In the genomic region with DNA sequence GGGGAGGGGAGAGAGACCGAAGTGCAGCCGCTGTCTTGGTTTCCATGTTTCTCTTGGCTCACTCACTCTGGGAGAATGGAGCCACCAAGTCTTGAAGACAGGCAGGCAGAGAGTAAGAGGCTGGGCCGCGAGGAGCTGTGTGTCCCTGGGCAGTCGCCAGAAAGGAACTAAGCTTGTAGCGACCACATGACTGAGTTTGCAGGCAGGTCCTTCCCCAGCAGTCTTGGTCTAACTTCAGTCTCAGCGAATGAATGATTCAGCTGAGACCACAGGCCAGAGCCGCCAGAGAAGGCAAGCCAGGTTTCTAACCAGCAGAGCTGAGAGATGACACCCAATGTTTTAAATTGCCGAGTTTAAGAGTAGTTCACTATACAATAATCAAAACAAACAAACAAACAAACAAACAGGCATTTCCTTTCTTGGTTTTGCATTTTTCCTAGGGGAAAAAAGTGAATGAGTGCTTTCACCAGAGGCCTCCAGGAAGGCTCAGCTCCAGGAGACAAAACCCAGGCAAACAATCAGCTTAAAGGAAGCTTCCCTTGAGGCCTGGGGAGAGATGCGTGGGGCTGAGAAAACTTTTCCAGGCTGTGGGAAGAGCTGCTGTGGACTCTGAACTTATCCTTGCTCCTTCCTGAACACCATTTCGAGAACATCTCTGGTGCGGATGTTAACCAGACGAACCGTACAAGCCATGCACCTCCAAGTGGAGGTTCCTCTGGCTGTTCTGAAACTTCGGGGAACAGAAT, we compare ENCODE assay signal across 8 mouse cellular contexts.
DNase-seq lines count a peak whose midpoint lies in the region; TF ChIP-seq lines count a peak whose summit lies in the region.

No protein-coding gene starts in this region.

- WGBS in bone marrow, adult 2 months, result 39% methylated on average over 15 of the region's 15 CpGs

- TF ChIP-seq POLR2A in bone marrow, adult 2 months (IDR thresholded peaks at IDR 0.05; ENCODE audit: borderline replicate concordance, control insufficient read depth, low read depth, low read length), result 0 out of 2 replicates have a peak, but pooled peaks have one; percentile 38

- TF ChIP-seq CTCF in bone marrow, adult 2 months (IDR thresholded peaks at IDR 0.05; ENCODE audit: control insufficient read depth, insufficient read depth, low read length), result no peak

- H3K27ac ChIP-seq in bone marrow, adult 2 months (ENCODE audit: control insufficient read depth, insufficient read depth, low read depth, low read length, poor library complexity), result peak overlapping the region; percentile 48

- H3K4me1 ChIP-seq in bone marrow, adult 2 months (ENCODE audit: control insufficient read depth, insufficient read depth, low read length), result peaks cover 2% of the 10 kb centered on the region; the same call in 1 of the 2 replicates

- peak; percentile 7 to 11 for DNase-seq in left cerebral cortex, postnatal 25 days (ENCODE audit: low spot score in 2 of 2)
- DNase-seq in left cerebral cortex, adult 11 months (ENCODE audit: low spot score), result no peak
- DNase-seq in gastrocnemius, adult 8-10 months (ENCODE audit: low spot score in 2 of 2), result peak; percentile 40 to 55
- peak; percentile 34 for DNase-seq in kidney, adult 18-20 months
- peak; percentile 83 for DNase-seq in lung, postnatal 36 days
- no peak for DNase-seq in cerebellum, adult 11 months
- no peak for DNase-seq in cerebellum, adult 9-11 months

- intact Hi-C loops in left cerebral cortex, postnatal 25 days (cut with DNase I), result loop anchor here (5.0 kb wide), 1 partner anchor 128 kb away; a partner anchor contains a TSS

- H3K4me3 ChIP-seq in bone marrow, adult 2 months (replicated peaks; ENCODE audit: control insufficient read depth, low read depth, low read length), result no peak overlapping the region

Comparison
In these comparisons a context has a peak if more than half of its experiments do, and no peak if none do; other contexts are left out.
1. DNase-seq: peak in left cerebral cortex, postnatal 25 days (2 of 2), gastrocnemius, adult 8-10 months (2 of 2), kidney, adult 18-20 months (single experiment) and lung, postnatal 36 days (single experiment); none in left cerebral cortex, adult 11 months (single experiment), cerebellum, adult 11 months (single experiment) and cerebellum, adult 9-11 months (single experiment).